Mouse (Mus musculus) lung, postnatal 0 days (tissue): ENCODE data around the gene Cdc25a.

Source experiments
- CTCF ChIP-seq: IDR thresholded peaks from 2 replicates; pipeline ENCODE4 v1.5.1; 2016; ENCODE audit warnings: antibody characterized with exemption, mild to moderate bottlenecking
- EP300 ChIP-seq: IDR thresholded peaks from 2 replicates; pipeline ENCODE4 v1.6.1; 2016; ENCODE audit warnings: antibody characterized with exemption, mild to moderate bottlenecking, control low read depth

DNA sequence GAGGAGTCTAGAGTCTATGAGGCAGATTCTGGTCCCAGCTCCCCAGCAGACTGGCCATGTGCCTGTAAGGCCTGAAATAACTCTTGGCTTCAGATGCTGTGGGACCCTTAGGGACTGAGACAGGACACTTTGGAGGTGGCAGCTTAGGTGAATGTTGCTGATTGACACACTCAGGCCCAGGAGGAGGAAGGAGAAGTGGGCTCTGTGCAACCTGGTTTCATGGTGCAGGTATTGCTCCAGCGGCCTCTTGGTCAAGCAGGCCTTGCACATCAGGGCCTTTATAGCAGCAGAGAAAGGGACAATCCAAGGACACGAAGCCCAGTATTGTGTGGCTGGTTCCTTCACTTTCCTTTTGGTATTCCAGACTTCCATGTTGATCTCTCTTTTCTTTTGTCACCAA, 21.0 kb upstream of the Cdc25a start:
- TF ChIP-seq CTCF: no peak
- TF ChIP-seq EP300: no peak
